Mouse (Mus musculus): ENCODE measurements around the gene Slc35b2. TPM values are rescaled to one million over a fixed set of nuclear protein-coding genes. Genes with fewer than 3 reads are reported as not detected.

Gene Slc35b2
- polyA plus RNA-seq, 1 experiment from 2014 or later, result 139 TPM

DNA sequence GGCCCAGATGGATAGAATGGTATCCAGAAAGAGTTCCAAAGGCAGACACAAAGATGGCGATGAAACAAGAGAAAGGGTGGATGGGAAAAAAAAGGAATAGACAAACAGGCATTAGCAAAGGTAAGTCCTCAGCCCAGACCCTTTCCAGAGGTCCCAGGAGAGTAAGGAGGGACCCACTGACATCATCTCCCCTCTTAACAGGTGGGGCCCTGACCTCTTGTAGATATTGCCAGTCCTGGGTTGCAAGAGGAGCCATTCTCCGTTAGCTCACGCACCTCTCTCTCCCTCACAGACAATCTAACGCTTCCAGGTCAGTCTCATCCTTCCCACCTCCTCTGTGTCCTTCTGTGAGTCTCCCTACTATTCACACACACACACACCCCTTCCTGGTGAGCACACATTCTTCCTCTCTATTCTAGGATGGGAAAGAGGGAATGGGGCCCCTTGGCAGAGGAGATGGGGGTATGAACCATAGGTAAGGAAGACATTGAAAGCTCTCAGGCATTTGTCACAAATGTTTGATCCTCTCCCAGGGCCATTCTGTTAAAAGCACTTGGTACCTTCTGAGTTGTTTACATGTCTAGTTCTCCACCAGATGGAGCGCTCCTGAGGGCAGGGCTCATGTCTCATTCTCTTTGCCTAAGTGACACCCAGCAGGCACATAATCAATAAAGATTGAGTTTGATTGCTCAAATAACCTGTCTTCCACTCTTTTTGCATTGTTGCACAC lies 16.0 kb upstream of the Slc35b2 start:
- Histone ChIP-seq H3K27ac (no peak overlapping the region), H3K4me1 (peaks cover 39% of the 10 kb centered on the region), H3K27me3 (peaks cover 62% of the 10 kb centered on the region), H3K4me2 (no peak overlapping the region), H3K36me3 (0 out of 2 replicates have a peak, but pooled peaks cover 12% of the 10 kb centered on the region), H3K9me3 (no peaks in the 10 kb centered on the region), H3K4me3 (no peak overlapping the region), H3K9ac (no peak overlapping the region)
- WGBS, result 88% methylated on average over 5 of the region's 5 CpGs
- no peak for ATAC-seq (ENCODE audit: insufficient number of reproducible peaks, low FRiP score, low TSS enrichment, low read depth)

- no peak for ATAC-seq (ENCODE audit: insufficient number of reproducible peaks, low FRiP score, low TSS enrichment, low read depth)
- H3K4me2 ChIP-seq, result peak overlapping the region; percentile 94
- H3K9me3 ChIP-seq, result no peaks in the 10 kb centered on the region
- peaks cover 37% of the 10 kb centered on the region for H3K4me1 ChIP-seq
- 0 out of 2 replicates have a peak, but pooled peaks cover 12% of the 10 kb centered on the region for H3K36me3 ChIP-seq
- peak overlapping the region; percentile 22; the same call in 1 of the 2 replicates for H3K27ac ChIP-seq
- WGBS, result 4% methylated on average over 48 of the region's 68 CpGs
- H3K4me3 ChIP-seq, result peak overlapping the region; percentile 72
- H3K27me3 ChIP-seq, result peaks cover 53% of the 10 kb centered on the region
- peak overlapping the region; percentile 71 for H3K9ac ChIP-seq
Observed at GRCm38 (mm10) chr17:45548541-45549512, 14.8 kb upstream of the Slc35b2 start.

GRCm38 (mm10) chr17:45549617-45550181 lies 14.0 kb upstream of the Slc35b2 start, which contains the start of gene Tmem151b:
Gene Tmem151b (minus strand): TSS chr17:45549677.
- H3K4me1 ChIP-seq, result peaks cover 30% of the 10 kb centered on the region
- H3K4me3 ChIP-seq, result peak within 1 kb of the TSS; percentile 72
- H3K4me2 ChIP-seq, result peak within 1 kb of the TSS; percentile 94
- H3K27me3 ChIP-seq, result peaks cover 44% of the 10 kb centered on the region
- H3K36me3 ChIP-seq, result 0 out of 2 replicates have a peak, but pooled peaks cover 8% of the 10 kb centered on the region
- H3K9ac ChIP-seq, result peak within 1 kb of the TSS; percentile 71
- WGBS, result 3% methylated on average over 14 of the region's 29 CpGs
- no peak for ATAC-seq (ENCODE audit: insufficient number of reproducible peaks, low FRiP score, low TSS enrichment, low read depth)
- H3K9me3 ChIP-seq, result no peaks in the 10 kb centered on the region
- H3K27ac ChIP-seq, result peak within 1 kb of the TSS; percentile 54

GRCm38 (mm10) chr17:45550253-45550652 lies 13.4 kb upstream of the Slc35b2 start:
- H3K4me3 ChIP-seq, result no peak overlapping the region
- no peak overlapping the region for H3K27ac ChIP-seq
- no peak for ATAC-seq (ENCODE audit: insufficient number of reproducible peaks, low FRiP score, low TSS enrichment, low read depth)
- H3K27me3 ChIP-seq, result peaks cover 39% of the 10 kb centered on the region
- peak overlapping the region; percentile 94 for H3K4me2 ChIP-seq
- 0 out of 2 replicates have a peak, but pooled peaks cover 4% of the 10 kb centered on the region for H3K36me3 ChIP-seq
- H3K9ac ChIP-seq, result no peak overlapping the region
- no peaks in the 10 kb centered on the region for H3K9me3 ChIP-seq
- WGBS, result 35% methylated on average over 5 of the region's 5 CpGs
- peaks cover 28% of the 10 kb centered on the region for H3K4me1 ChIP-seq

DNA sequence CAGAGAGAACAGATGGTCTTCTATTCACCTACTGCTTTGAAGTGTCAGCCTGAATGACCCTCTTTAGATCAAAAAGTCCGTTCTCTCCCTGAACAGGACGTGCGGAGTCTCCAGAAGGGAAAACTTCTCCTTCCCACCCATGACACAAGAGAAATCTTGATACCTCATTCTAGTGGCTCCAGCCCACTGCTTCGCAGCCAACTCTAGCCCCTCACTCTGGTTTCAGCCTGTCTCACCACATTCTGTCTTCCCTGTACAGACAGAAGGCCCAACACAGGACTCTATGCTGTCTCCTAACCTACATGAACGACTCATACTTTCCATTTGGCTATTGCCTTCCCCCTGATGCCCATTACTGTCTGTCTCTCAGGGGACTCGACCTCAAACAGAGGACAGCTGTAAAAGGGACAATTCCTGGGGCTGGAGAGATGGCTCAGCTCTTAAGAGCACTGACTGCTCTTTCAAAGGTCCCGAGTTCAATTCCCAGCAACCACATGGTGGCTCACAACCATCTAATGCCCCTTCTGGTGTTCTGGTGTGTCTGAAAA lies 12.4 kb upstream of the Slc35b2 start:
- Histone ChIP-seq H3K4me3 (no peak overlapping the region), H3K27ac (no peak overlapping the region), H3K9me3 (no peaks in the 10 kb centered on the region), H3K4me1 (peaks cover 30% of the 10 kb centered on the region), H3K36me3 (0 out of 2 replicates have a peak, but pooled peaks cover 3% of the 10 kb centered on the region), H3K9ac (no peak overlapping the region), H3K27me3 (peaks cover 28% of the 10 kb centered on the region), H3K4me2 (no peak overlapping the region)
- 39% methylated on average over 7 of the region's 7 CpGs for WGBS
- no peak for ATAC-seq (ENCODE audit: insufficient number of reproducible peaks, low FRiP score, low TSS enrichment, low read depth)

- Histone ChIP-seq H3K36me3 (0 out of 2 replicates have a peak, but pooled peaks cover under 1% of the 10 kb centered on the region), H3K27me3 (peaks cover 26% of the 10 kb centered on the region), H3K9ac (no peak overlapping the region), H3K4me2 (no peak overlapping the region), H3K27ac (no peak overlapping the region), H3K9me3 (no peaks in the 10 kb centered on the region), H3K4me3 (no peak overlapping the region), H3K4me1 (peaks cover 35% of the 10 kb centered on the region)
- WGBS, result 5% methylated on average over 8 of the region's 8 CpGs
- no peak for ATAC-seq (ENCODE audit: insufficient number of reproducible peaks, low FRiP score, low TSS enrichment, low read depth)
Observed at GRCm38 (mm10) chr17:45551816-45552451, 11.7 kb upstream of the Slc35b2 start.

GRCm38 (mm10) chr17:45553065-45553464 lies 10.6 kb upstream of the Slc35b2 start:
- Histone ChIP-seq H3K9me3 (no peaks in the 10 kb centered on the region), H3K4me2 (no peak overlapping the region), H3K36me3 (no peaks in the 10 kb centered on the region), H3K4me1 (peaks cover 35% of the 10 kb centered on the region), H3K27me3 (peaks cover 18% of the 10 kb centered on the region), H3K27ac (no peak overlapping the region), H3K9ac (no peak overlapping the region), H3K4me3 (no peak overlapping the region)
- no peak for ATAC-seq (ENCODE audit: insufficient number of reproducible peaks, low FRiP score, low TSS enrichment, low read depth)
- 81% methylated on average over 3 of the region's 3 CpGs for WGBS

DNA sequence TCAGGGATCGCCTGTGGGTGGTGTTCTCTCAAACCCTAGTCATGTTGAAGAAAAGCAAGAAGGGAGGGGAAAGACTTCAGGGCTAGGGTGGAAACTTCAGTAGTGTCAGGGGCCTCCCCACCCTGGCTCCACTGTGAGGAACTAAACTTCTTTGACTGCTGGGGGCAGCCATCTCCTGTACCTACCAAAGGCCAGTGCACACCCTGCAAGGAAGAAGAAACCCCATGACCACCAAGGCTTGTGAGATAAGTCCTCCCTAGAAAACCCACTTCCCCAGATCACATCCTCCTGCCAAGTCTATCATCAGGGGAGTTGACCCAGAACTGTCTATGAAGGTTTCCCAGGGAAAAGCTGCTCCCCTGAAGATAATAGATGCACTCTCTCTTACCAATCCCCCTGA lies 9.3 kb upstream of the Slc35b2 start:
- H3K9me3 ChIP-seq, result no peaks in the 10 kb centered on the region
- no peak overlapping the region for H3K4me2 ChIP-seq
- no peaks in the 10 kb centered on the region for H3K36me3 ChIP-seq
- no peak overlapping the region for H3K9ac ChIP-seq
- H3K27me3 ChIP-seq, result peaks cover 10% of the 10 kb centered on the region
- no peak overlapping the region for H3K4me3 ChIP-seq
- WGBS, result 48% methylated on average over 1 of the region's 1 CpGs
- ATAC-seq (ENCODE audit: insufficient number of reproducible peaks, low FRiP score, low TSS enrichment, low read depth), result no peak
- H3K4me1 ChIP-seq, result peaks cover 29% of the 10 kb centered on the region
- H3K27ac ChIP-seq, result no peak overlapping the region

- Histone ChIP-seq H3K9me3 (no peaks in the 10 kb centered on the region), H3K4me3 (peak within 1 kb of the TSS; percentile 67), H3K4me1 (peaks cover 21% of the 10 kb centered on the region), H3K27ac (peak within 1 kb of the TSS; percentile 27; the same call in 1 of the 2 replicates), H3K9ac (peak within 1 kb of the TSS; percentile 66), H3K4me2 (peak within 1 kb of the TSS; percentile 96), H3K27me3 (peaks cover 10% of the 10 kb centered on the region), H3K36me3 (no peaks in the 10 kb centered on the region)
- ATAC-seq (ENCODE audit: insufficient number of reproducible peaks, low FRiP score, low TSS enrichment, low read depth), result peak; percentile 81
- 0% methylated on average over 44 of the region's 45 CpGs for WGBS
Observed at GRCm38 (mm10) chr17:45555452-45556106, 8.1 kb upstream of the Slc35b2 start, which contains the start of gene Nfkbie. Gene Nfkbie (plus strand): TSS chr17:45555703.

GRCm38 (mm10) chr17:45556107-45556489 lies 7.6 kb upstream of the Slc35b2 start:
- Histone ChIP-seq H3K9ac (peak overlapping the region; percentile 66), H3K36me3 (no peaks in the 10 kb centered on the region), H3K4me1 (peaks cover 21% of the 10 kb centered on the region), H3K27me3 (peaks cover 10% of the 10 kb centered on the region), H3K27ac (peak overlapping the region; percentile 27; the same call in 1 of the 2 replicates), H3K9me3 (no peaks in the 10 kb centered on the region), H3K4me3 (peak overlapping the region; percentile 67), H3K4me2 (peak overlapping the region; percentile 96)
- ATAC-seq (ENCODE audit: insufficient number of reproducible peaks, low FRiP score, low TSS enrichment, low read depth), result no peak
- WGBS, result 2% methylated on average over 14 of the region's 14 CpGs

Measured in limb, embryonic 15.5 days (tissue).